Mouse (Mus musculus) MEL (cell line): ENCODE measurements at regions not wholly inside any gene's neighbourhood (a gene's known extent, or its start where the extent isn't known, plus 50 kb on each side); places are given as distances from the start of the nearest gene placed in this dataset.

Source experiments
- DNase-seq: peaks from one replicate; pipeline ENCODE4 v3.0.0; 2011; ENCODE audit warnings: low read depth, low spot score
- H3K27ac ChIP-seq: 2 replicates; pipeline ENCODE4 v1.5.1; 2012; ENCODE audit warnings: low read depth, mild to moderate bottlenecking, control low read depth, low read length, moderate library complexity; ENCODE audit not compliant: control insufficient read depth
- H3K27me3 ChIP-seq, 2 experiments: fragments of 150-350 bp in 1 of 2; sonication (generic) in 1 of 2; 2 replicates each; pipeline ENCODE4 v1.6.1; 2012; ENCODE audit warnings: low read length in 2 of 2, mild to moderate bottlenecking in 2 of 2, improper control_type of control experiment in 1 of 2, moderate library complexity in 1 of 2; ENCODE audit not compliant: insufficient read depth in 2 of 2, control insufficient read depth in 1 of 2
- H3K36me3 ChIP-seq, 2 experiments: 2 replicates each; pipeline ENCODE4 v1.6.1; 2012 to 2014; ENCODE audit warnings: low read length in 2 of 2, improper control_type of control experiment in 1 of 2, inconsistent platforms in 1 of 2, mild to moderate bottlenecking in 1 of 2; ENCODE audit not compliant: insufficient read depth in 2 of 2, control insufficient read depth in 1 of 2
- H3K4me1 ChIP-seq, 2 experiments: fragments of 150-350 bp in 1 of 2; sonication (generic) in 1 of 2; 2 replicates each; pipeline ENCODE4 v1.6.1; 2012; ENCODE audit warnings: low read length in 2 of 2, improper control_type of control experiment in 1 of 2, mild to moderate bottlenecking in 1 of 2; ENCODE audit not compliant: insufficient read depth in 2 of 2, control insufficient read depth in 1 of 2
- H3K4me3 ChIP-seq, 2 experiments: fragments of 150-350 bp in 1 of 2; sonication (generic) in 1 of 2; 2 replicates each; pipeline ENCODE4 v1.5.1; 2012; ENCODE audit warnings: low read depth in 2 of 2, low read length in 2 of 2, mild to moderate bottlenecking in 2 of 2, moderate library complexity in 2 of 2, control low read depth in 1 of 2, improper control_type of control experiment in 1 of 2; ENCODE audit not compliant: control insufficient read depth in 1 of 2, insufficient read depth in 1 of 2
- H3K79me2 ChIP-seq: 2 replicates; pipeline ENCODE4 v1.6.1; 2012; ENCODE audit warnings: mild to moderate bottlenecking, low read length, moderate library complexity; ENCODE audit not compliant: control insufficient read depth, poor library complexity, insufficient read depth
- H3K9ac ChIP-seq: 2 replicates; pipeline ENCODE4 v1.6.1; 2012; ENCODE audit warnings: low read depth, mild to moderate bottlenecking, control low read depth, low read length, moderate library complexity; ENCODE audit not compliant: control insufficient read depth, poor library complexity, severe bottlenecking
- H3K9me3 ChIP-seq: fragments of 150-350 bp; sonication (generic); replicated peaks from 2 replicates; pipeline ENCODE4 v1.6.1; 2012; ENCODE audit warnings: mild to moderate bottlenecking, low read length, improper control_type of control experiment, moderate library complexity; ENCODE audit not compliant: insufficient read depth
- CHD1 ChIP-seq: IDR thresholded peaks from 2 replicates; pipeline ENCODE4 v1.6.1; 2012; ENCODE audit warnings: low read depth, mild to moderate bottlenecking, inconsistent platforms, low read length, improper control_type of control experiment
- CHD2 ChIP-seq: IDR thresholded peaks from 2 replicates; pipeline ENCODE4 v1.6.1; 2011; ENCODE audit warnings: low read length, improper control_type of control experiment
- E2F4 ChIP-seq: IDR thresholded peaks from 2 replicates; pipeline ENCODE4 v1.6.1; 2011; ENCODE audit warnings: low read depth, low read length, improper control_type of control experiment, borderline replicate concordance
- ETS1 ChIP-seq: IDR thresholded peaks from 2 replicates; pipeline ENCODE4 v1.6.1; 2012; ENCODE audit warnings: low read depth, mild to moderate bottlenecking, inconsistent platforms, low read length, improper control_type of control experiment, moderate library complexity
- GABPA ChIP-seq: IDR thresholded peaks from 2 replicates; pipeline ENCODE4 v1.6.1; 2012; ENCODE audit warnings: low read depth, mild to moderate bottlenecking, inconsistent platforms, low read length, improper control_type of control experiment, moderate library complexity
- GATA1 ChIP-seq: IDR thresholded peaks from 2 replicates; pipeline ENCODE4 v1.6.1; 2011; ENCODE audit warnings: low read depth, low read length, improper control_type of control experiment
- HCFC1 ChIP-seq: IDR thresholded peaks from 2 replicates; pipeline ENCODE4 v1.6.1; 2012; ENCODE audit warnings: low read depth, mild to moderate bottlenecking, inconsistent platforms, low read length, improper control_type of control experiment, moderate library complexity
- JUND ChIP-seq: IDR thresholded peaks from 2 replicates; pipeline ENCODE4 v1.6.1; 2011; ENCODE audit warnings: low read depth, mild to moderate bottlenecking, improper control_type of control experiment, low read length
- KAT2A ChIP-seq: conservative IDR thresholded peaks from 2 replicates; pipeline ENCODE4 v1.6.1; 2012; ENCODE audit warnings: low read depth, low read length, improper control_type of control experiment, inconsistent platforms
- MAFK ChIP-seq: IDR thresholded peaks from 2 replicates; pipeline ENCODE4 v1.6.1; 2011; ENCODE audit warnings: low read depth, mild to moderate bottlenecking, low read length, improper control_type of control experiment, borderline replicate concordance
- MAX ChIP-seq: IDR thresholded peaks from 2 replicates; pipeline ENCODE4 v1.6.1; 2011; ENCODE audit warnings: low read length, improper control_type of control experiment
- MAZ ChIP-seq: IDR thresholded peaks from 2 replicates; pipeline ENCODE4 v1.6.1; 2012; ENCODE audit warnings: low read depth, mild to moderate bottlenecking, inconsistent platforms, low read length, improper control_type of control experiment
- MEF2A ChIP-seq: IDR thresholded peaks from 2 replicates; pipeline ENCODE4 v1.6.1; 2014; ENCODE audit warnings: low read depth, mild to moderate bottlenecking, inconsistent platforms, low read length, improper control_type of control experiment; ENCODE audit not compliant: poor library complexity, insufficient replicate concordance, severe bottlenecking; ENCODE audit errors: extremely low read depth
- MYB ChIP-seq: IDR thresholded peaks from 2 replicates; pipeline ENCODE4 v1.6.1; 2011; ENCODE audit warnings: mild to moderate bottlenecking, low read depth, low read length, improper control_type of control experiment
- NRF1 ChIP-seq: IDR thresholded peaks from 2 replicates; pipeline ENCODE4 v1.6.1; 2014; ENCODE audit warnings: low read depth, mild to moderate bottlenecking, inconsistent platforms, low read length, improper control_type of control experiment, moderate library complexity; ENCODE audit not compliant: poor library complexity, insufficient read depth, severe bottlenecking
- POLR2A ChIP-seq, 2 experiments: IDR thresholded peaks; 2 replicates each; pipeline ENCODE4 v1.6.1; 2011 to 2012; ENCODE audit warnings: low read length in 2 of 2, mild to moderate bottlenecking in 2 of 2, control low read depth in 1 of 2, improper control_type of control experiment in 1 of 2, low read depth in 1 of 2, moderate library complexity in 1 of 2; ENCODE audit not compliant: control insufficient read depth in 1 of 2, insufficient read depth in 1 of 2, poor library complexity in 1 of 2
- RAD21 ChIP-seq: IDR thresholded peaks from 2 replicates; pipeline ENCODE4 v1.6.1; 2011; ENCODE audit warnings: mild to moderate bottlenecking, low read depth, low read length, improper control_type of control experiment
- SIN3A ChIP-seq: IDR thresholded peaks from 2 replicates; pipeline ENCODE4 v1.6.1; 2012; ENCODE audit warnings: low read length, improper control_type of control experiment, inconsistent platforms
- TBP ChIP-seq: IDR thresholded peaks from 2 replicates; pipeline ENCODE4 v1.8.0; 2011; ENCODE audit warnings: low read depth, low read length, improper control_type of control experiment
- USF1 ChIP-seq: IDR thresholded peaks from 2 replicates; pipeline ENCODE4 v1.6.1; 2014; ENCODE audit warnings: low read depth, mild to moderate bottlenecking, inconsistent platforms, low read length, improper control_type of control experiment, moderate library complexity
- ZC3H11A ChIP-seq: IDR thresholded peaks from 2 replicates; pipeline ENCODE4 v1.6.1; 2012; ENCODE audit warnings: low read depth, mild to moderate bottlenecking, inconsistent platforms, low read length, improper control_type of control experiment
- ZMIZ1 ChIP-seq: IDR thresholded peaks from 2 replicates; pipeline ENCODE4 v1.6.1; 2012; ENCODE audit warnings: low read depth, mild to moderate bottlenecking, inconsistent platforms, low read length, improper control_type of control experiment, moderate library complexity

GRCm38 (mm10) chr17:4742314-4742713, 251.8 kb upstream of the Arid1b start:
- Histone ChIP-seq H3K79me2 (no peaks in the 10 kb centered on the region), H3K4me1 (no peaks in the 10 kb centered on the region)
- no peak for TF ChIP-seq KAT2A
- TF ChIP-seq CHD2 = no peak
- no peak for TF ChIP-seq POLR2A (IDR thresholded peaks at IDR 0.05; ENCODE audit: control insufficient read depth in 1 of 2, insufficient read depth in 1 of 2, low read depth in 1 of 2, low read length in 2 of 2, poor library complexity in 1 of 2)
- no peak for TF ChIP-seq HCFC1
- TF ChIP-seq E2F4 = no peak
- no peak for TF ChIP-seq MAX
- TF ChIP-seq NRF1 = no peak
- TF ChIP-seq CHD1 = no peak
- no peak for TF ChIP-seq SIN3A
- TF ChIP-seq MEF2A = no peak
- TF ChIP-seq, all 39 proteins: peak for 0
- Histone ChIP-seq H3K27me3 (peaks cover 0 to 2% of the 10 kb centered on the region in 2 experiments; a peak in 2 of 4 replicates), H3K36me3 (no peaks in the 10 kb centered on the region), H3K27ac (no peak overlapping the region), H3K9me3 (no peaks in the 10 kb centered on the region), H3K4me3 (no peak overlapping the region), H3K9ac (no peak overlapping the region)
- no peak for DNase-seq

DNA sequence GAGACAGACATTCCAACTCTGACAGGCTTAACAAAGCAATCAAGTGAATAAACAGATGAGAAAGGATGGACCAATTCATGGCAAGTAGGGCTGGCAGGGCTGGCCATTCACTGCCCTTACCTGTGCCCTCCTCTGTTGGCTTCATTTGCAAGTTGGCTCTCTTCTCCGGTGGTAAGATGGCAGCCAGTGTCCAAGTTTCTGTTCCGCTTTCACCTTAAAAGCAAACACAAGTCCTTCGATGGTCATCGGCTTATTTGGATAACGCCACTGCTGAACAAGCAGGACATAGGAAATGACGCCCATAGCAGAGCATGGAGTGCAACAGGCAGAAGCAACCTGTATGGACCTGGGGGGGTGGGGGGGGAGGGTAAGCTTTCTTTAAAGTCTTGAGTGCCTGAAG, 231.2 kb upstream of the Arid1b start:
- Histone ChIP-seq H3K36me3 (no peaks in the 10 kb centered on the region), H3K27ac (no peak overlapping the region), H3K4me1 (no peaks in the 10 kb centered on the region), H3K27me3 (no peaks in the 10 kb centered on the region), H3K9me3 (no peaks in the 10 kb centered on the region), H3K9ac (no peak overlapping the region), H3K79me2 (no peaks in the 10 kb centered on the region), H3K4me3 (no peak overlapping the region)
- DNase-seq = no peak
- TF ChIP-seq MYB (no peak), ZMIZ1 (no peak), ZC3H11A (no peak), MAZ (no peak), GABPA (no peak), JUND (no peak), E2F4 (no peak), USF1 (no peak), TBP (no peak), GATA1 (no peak), ETS1 (no peak), RAD21 (no peak), CHD1 (no peak), MAFK (no peak)
